Mouse (Mus musculus) E14TG2a.4 (cell line): ENCODE measurements around the gene Rnf183.

Experiments
- CTCF ChIP-seq: conservative IDR thresholded peaks from 2 replicates; pipeline ENCODE4 v1.5.1; 2014; ENCODE audit warnings: low read length
- POU5F1 ChIP-seq: IDR thresholded peaks from 2 replicates; pipeline ENCODE4 v1.6.1; 2014; ENCODE audit warnings: low read length, borderline replicate concordance

DNA sequence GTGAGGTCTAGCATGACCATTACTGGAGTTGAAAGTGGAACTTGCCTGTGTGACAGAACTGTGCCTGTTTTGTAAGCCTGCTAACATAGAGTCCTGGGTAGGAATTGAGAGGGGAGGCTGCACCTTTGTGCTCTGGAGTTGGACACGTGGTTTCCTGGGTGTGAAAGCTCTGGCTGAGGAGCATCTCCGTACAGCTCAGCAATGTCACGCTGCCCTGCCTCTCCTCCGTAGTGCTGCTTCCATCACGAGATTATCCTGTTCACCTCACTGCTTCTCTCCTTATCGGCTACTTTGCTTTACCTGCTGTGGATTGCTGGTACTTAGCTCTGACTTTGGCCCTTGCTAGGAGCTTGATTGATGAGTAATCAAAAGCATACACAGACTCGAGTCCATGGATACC, 51.3 kb downstream of the Rnf183 start:
- TF ChIP-seq CTCF, result no peak
- TF ChIP-seq POU5F1, result no peak
